Comparison of ENCODE assay signal across 8 mouse cellular contexts in genomic region chr16:50430515-50430877, GRCm38 (mm10). TPM values are rescaled to one million over a fixed set of nuclear protein-coding genes. Genes with fewer than 3 reads are reported as not detected.
DNase-seq lines count a peak whose midpoint lies in the region; ATAC-seq and TF ChIP-seq lines count a peak whose summit lies in the region.

No protein-coding gene starts in this region.

- no peak for TF ChIP-seq CTCF in E14TG2a.4 (conservative IDR thresholded peaks at IDR 0.05; ENCODE audit: low read length)
- TF ChIP-seq CTCF in cortical plate, adult 2 months (IDR thresholded peaks at IDR 0.05; ENCODE audit: extremely low read depth, insufficient read depth, low read length), result no peak
- no peak for TF ChIP-seq CTCF in intestine, postnatal 0 days (IDR thresholded peaks at IDR 0.05; ENCODE audit: low read depth)

- peak overlapping the region; percentile 96 for H3K4me3 ChIP-seq in kidney, embryonic 15.5 days (replicated peaks)
- peak overlapping the region; percentile 91 for H3K4me3 ChIP-seq in E14TG2a.4 (replicated peaks; ENCODE audit: low read length)
- peak overlapping the region; percentile 35 for H3K4me3 ChIP-seq in cortical plate, adult 2 months (ENCODE audit: insufficient read depth, low read length)
- H3K4me3 ChIP-seq in intestine, postnatal 0 days (ENCODE audit: low read depth, low read length), result peak overlapping the region; percentile 91

- peak overlapping the region; percentile 99 for H3K27ac ChIP-seq in kidney, embryonic 15.5 days
- H3K27ac ChIP-seq in cortical plate, adult 2 months (ENCODE audit: insufficient read depth, low read length), result no peak overlapping the region
- H3K27ac ChIP-seq in intestine, postnatal 0 days (ENCODE audit: low read depth, low read length), result peak overlapping the region; percentile 7; the same call in 1 of the 2 replicates

- TF ChIP-seq POLR2A in cortical plate, adult 2 months (IDR thresholded peaks at IDR 0.05; ENCODE audit: extremely low read depth, insufficient read depth, low read length), result no peak

- no peak for ATAC-seq in kidney, embryonic 15.5 days (replicated peaks; ENCODE audit: low FRiP score)
- ATAC-seq in intestine, postnatal 0 days, result no peak

- no peaks in the 10 kb centered on the region for H3K27me3 ChIP-seq in kidney, embryonic 15.5 days
- H3K27me3 ChIP-seq in E14TG2a.4 (ENCODE audit: insufficient read depth, low read length), result peaks cover 28% of the 10 kb centered on the region
- H3K27me3 ChIP-seq in intestine, postnatal 0 days (replicated peaks; ENCODE audit: control insufficient read depth, insufficient read depth, low read length), result no peaks in the 10 kb centered on the region

- peaks cover 8% of the 10 kb centered on the region; the same call in 1 of the 2 replicates for H3K4me1 ChIP-seq in kidney, embryonic 15.5 days
- peaks cover 23% of the 10 kb centered on the region for H3K4me1 ChIP-seq in E14TG2a.4 (replicated peaks; ENCODE audit: low read depth, low read length)
- H3K4me1 ChIP-seq in cortical plate, adult 2 months (ENCODE audit: control insufficient read depth, insufficient read depth, low read length), result no peaks in the 10 kb centered on the region
- H3K4me1 ChIP-seq in intestine, postnatal 0 days (replicated peaks; ENCODE audit: control insufficient read depth, insufficient read depth, low read length), result no peaks in the 10 kb centered on the region

- no peak for DNase-seq in kidney, adult 8-10 months
- peak; percentile 54 for DNase-seq in retina, postnatal 1 day
- no peak for DNase-seq in layer of hippocampus, adult 9-10 months (ENCODE audit: low spot score)
- no peak for DNase-seq in left cerebral cortex, adult 8-10 months (ENCODE audit: low spot score in 2 of 2)

- H3K9ac ChIP-seq in kidney, embryonic 15.5 days, result peak overlapping the region; percentile 92
- peak overlapping the region; percentile 83 for H3K9ac ChIP-seq in intestine, postnatal 0 days (ENCODE audit: low read depth, low read length)

- H3K36me3 ChIP-seq in kidney, embryonic 15.5 days, result peaks cover 11% of the 10 kb centered on the region
- no peaks in the 10 kb centered on the region for H3K36me3 ChIP-seq in E14TG2a.4 (ENCODE audit: insufficient read depth, low read length)
- H3K36me3 ChIP-seq in intestine, postnatal 0 days (ENCODE audit: control insufficient read depth, insufficient read depth), result no peaks in the 10 kb centered on the region

- WGBS in kidney, embryonic 15.5 days, result under 1% methylated on average over 12 of the region's 12 CpGs
- whole genome bisulfite sequencing in intestine, postnatal 0 days, result 0% methylated on average over 12 of the region's 12 CpGs

- peak overlapping the region; percentile 97 for H3K4me2 ChIP-seq in kidney, embryonic 15.5 days
- H3K4me2 ChIP-seq in intestine, postnatal 0 days (replicated peaks; ENCODE audit: low read depth), result peak overlapping the region; percentile 100

- H3K9me3 ChIP-seq in kidney, embryonic 15.5 days (replicated peaks), result no peaks in the 10 kb centered on the region
- H3K9me3 ChIP-seq in E14TG2a.4 (ENCODE audit: low read length), result no peaks in the 10 kb centered on the region
- H3K9me3 ChIP-seq in intestine, postnatal 0 days (ENCODE audit: control insufficient read depth), result no peaks in the 10 kb centered on the region

RNA-seq across cellular contexts. Expression of gene Bbx, which starts 1.7 kb away (rescaled TPM):
- polyA plus RNA-seq in kidney, embryonic 15.5 days (2015; fragmentation: Nextera tagmentation; extraction: Ambion mirVana), result 65.4 and 65.9 TPM in 2 replicates
- polyA plus RNA-seq in cortical plate, adult 2 months (2012; rRNA removed), result 9.9 and 10.4 TPM in 2 replicates
- 14.6 and 17.8 TPM in 2 replicates for polyA plus RNA-seq in intestine, postnatal 0 days (2015; fragmentation: Nextera tagmentation; extraction: Ambion mirVana)
- total RNA-seq in left cerebral cortex, adult 8-10 months (2022), result 10 to 100 TPM; 23.5 to 28.2 (median 25.4) TPM

Comparison
In these comparisons a context has a peak if more than half of its experiments do, and no peak if none do; other contexts are left out.
1. H3K4me3 ChIP-seq: peak in every context shown above with its lines; median percentile 96 in kidney, embryonic 15.5 days; 91 in E14TG2a.4; 91 in intestine, postnatal 0 days; 35 in cortical plate, adult 2 months.